ENCODE assay signal across 24 mouse cellular contexts in genomic region chr13:89151878-89152277, GRCm38 (mm10).
DNase-seq lines count a peak whose midpoint lies in the region; ATAC-seq and TF ChIP-seq lines count a peak whose summit lies in the region.
"Had no signal": no experiment of that assay in that cellular context is flagged by ENCODE, and none has a peak within 500 bp of the region (broad histone marks: within the 10 kb centered on the region; RNA-seq: fewer than 3 reads in every experiment).

No protein-coding gene starts in this region.

- H3K36me3 ChIP-seq in forebrain, embryonic 14.5 days (ENCODE audit: control insufficient read depth, insufficient read depth, low read length), result no peaks in the 10 kb centered on the region
- no peaks in the 10 kb centered on the region for H3K36me3 ChIP-seq in forebrain, embryonic 15.5 days
- H3K36me3 ChIP-seq in midbrain, embryonic 11.5 days (ENCODE audit: control insufficient read depth, insufficient read depth, low read length), result no peaks in the 10 kb centered on the region
- no peaks in the 10 kb centered on the region for H3K36me3 ChIP-seq in midbrain, embryonic 15.5 days (replicated peaks)
- no peaks in the 10 kb centered on the region for H3K36me3 ChIP-seq in midbrain, postnatal 0 days (ENCODE audit: insufficient read depth, low read length)
- H3K36me3 ChIP-seq: embryonic facial prominence, embryonic 13.5 days; forebrain, embryonic 10.5 days; heart, embryonic 12.5 days; heart, embryonic 15.5 days had no signal

- no peak for TF ChIP-seq POLR2A in brain, embryonic 14.5 days (IDR thresholded peaks at IDR 0.05; ENCODE audit: borderline replicate concordance, extremely low read depth, insufficient read depth, insufficient read length, poor library complexity, severe bottlenecking)

- no peak for TF ChIP-seq CTCF in brain, embryonic 14.5 days (IDR thresholded peaks at IDR 0.05; ENCODE audit: borderline replicate concordance, extremely low read depth, insufficient read depth, insufficient read length)
- no peak for TF ChIP-seq CTCF in midbrain, postnatal 0 days (IDR thresholded peaks at IDR 0.05)

- no peak overlapping the region for H3K9ac ChIP-seq in forebrain, embryonic 14.5 days (ENCODE audit: low read length)
- no peak overlapping the region for H3K9ac ChIP-seq in forebrain, embryonic 15.5 days (replicated peaks)
- H3K9ac ChIP-seq in midbrain, embryonic 11.5 days (ENCODE audit: low read length), result no peak overlapping the region
- H3K9ac ChIP-seq in midbrain, embryonic 15.5 days, result no peak overlapping the region
- H3K9ac ChIP-seq in midbrain, postnatal 0 days (replicated peaks; ENCODE audit: low read length, poor library complexity, severe bottlenecking), result no peak overlapping the region
- H3K9ac ChIP-seq: embryonic facial prominence, embryonic 13.5 days; forebrain, embryonic 13.5 days; heart, embryonic 12.5 days; heart, embryonic 15.5 days had no signal

- H3K4me2 ChIP-seq in forebrain, embryonic 14.5 days (ENCODE audit: low read length), result no peak overlapping the region
- no peak overlapping the region for H3K4me2 ChIP-seq in forebrain, embryonic 15.5 days (replicated peaks)
- no peak overlapping the region for H3K4me2 ChIP-seq in midbrain, embryonic 11.5 days
- no peak overlapping the region for H3K4me2 ChIP-seq in midbrain, embryonic 15.5 days
- no peak overlapping the region for H3K4me2 ChIP-seq in midbrain, postnatal 0 days (ENCODE audit: low read depth, low read length, poor library complexity, severe bottlenecking)
- H3K4me2 ChIP-seq: embryonic facial prominence, embryonic 13.5 days; forebrain, embryonic 13.5 days; heart, embryonic 12.5 days; heart, embryonic 15.5 days had no signal

- H3K4me1 ChIP-seq in forebrain, embryonic 14.5 days (ENCODE audit: control insufficient read depth, insufficient read depth, low read length), result no peaks in the 10 kb centered on the region
- H3K4me1 ChIP-seq in forebrain, embryonic 15.5 days, result no peaks in the 10 kb centered on the region
- no peaks in the 10 kb centered on the region for H3K4me1 ChIP-seq in midbrain, embryonic 11.5 days (ENCODE audit: control insufficient read depth, insufficient read depth, low read length)
- no peaks in the 10 kb centered on the region for H3K4me1 ChIP-seq in midbrain, embryonic 15.5 days
- H3K4me1 ChIP-seq in midbrain, postnatal 0 days (ENCODE audit: insufficient read depth, low read length), result no peaks in the 10 kb centered on the region
- H3K4me1 ChIP-seq: embryonic facial prominence, embryonic 13.5 days; forebrain, embryonic 10.5 days; forebrain, embryonic 13.5 days; heart, embryonic 12.5 days; heart, embryonic 15.5 days had no signal

- H3K4me3 ChIP-seq in forebrain, embryonic 14.5 days (ENCODE audit: low read depth, low read length), result no peak overlapping the region
- no peak overlapping the region for H3K4me3 ChIP-seq in forebrain, embryonic 15.5 days
- H3K4me3 ChIP-seq in midbrain, embryonic 11.5 days (ENCODE audit: low read depth, low read length), result no peak overlapping the region
- no peak overlapping the region for H3K4me3 ChIP-seq in midbrain, embryonic 15.5 days
- no peak overlapping the region for H3K4me3 ChIP-seq in midbrain, postnatal 0 days (ENCODE audit: low read depth, low read length)
- H3K4me3 ChIP-seq: embryonic facial prominence, embryonic 13.5 days; forebrain, embryonic 10.5 days; forebrain, embryonic 13.5 days; heart, embryonic 12.5 days; heart, embryonic 15.5 days had no signal

- no peaks in the 10 kb centered on the region for H3K9me3 ChIP-seq in forebrain, embryonic 14.5 days (replicated peaks; ENCODE audit: control insufficient read depth, low read length)
- no peaks in the 10 kb centered on the region for H3K9me3 ChIP-seq in forebrain, embryonic 15.5 days
- H3K9me3 ChIP-seq in midbrain, embryonic 11.5 days (ENCODE audit: control insufficient read depth, low read length), result no peaks in the 10 kb centered on the region
- no peaks in the 10 kb centered on the region for H3K9me3 ChIP-seq in midbrain, embryonic 15.5 days
- H3K9me3 ChIP-seq in midbrain, postnatal 0 days (ENCODE audit: low read length), result no peaks in the 10 kb centered on the region
- H3K9me3 ChIP-seq: embryonic facial prominence, embryonic 13.5 days; forebrain, embryonic 10.5 days; forebrain, embryonic 13.5 days; heart, embryonic 12.5 days; heart, embryonic 15.5 days had no signal

- peak; percentile 16 for DNase-seq in forebrain, embryonic 14.5 days (ENCODE audit: low spot score)
- DNase-seq in midbrain, embryonic 11.5 days (ENCODE audit: low spot score, missing footprints), result peak; percentile 35
- peak; percentile 61 for DNase-seq in brain, embryonic 14.5 days (ENCODE audit: low read depth)
- peak; percentile 61 for DNase-seq in midbrain, postnatal 0 days (ENCODE audit: low spot score)
- DNase-seq: adrenal gland, adult 2 months; adrenal gland, postnatal 14 days; cerebellum, adult 11-12 months; cerebellum, adult 8-10 months; cerebellum, postnatal 36 days; gastrocnemius, postnatal 25 days; heart, adult 18-20 months; heart, postnatal 10 days; heart, postnatal 36 days had no signal

- 80% methylated on average over 3 of the region's 3 CpGs for WGBS in forebrain, embryonic 14.5 days
- 77% methylated on average over 3 of the region's 3 CpGs for WGBS in forebrain, embryonic 15.5 days
- WGBS in midbrain, embryonic 11.5 days, result 89% methylated on average over 3 of the region's 3 CpGs
- WGBS in midbrain, embryonic 15.5 days, result 62% methylated on average over 3 of the region's 3 CpGs
- 62% methylated on average over 3 of the region's 3 CpGs for WGBS in midbrain, postnatal 0 days

- no peak overlapping the region for H3K27ac ChIP-seq in forebrain, embryonic 14.5 days (ENCODE audit: low read depth, low read length)
- no peak overlapping the region for H3K27ac ChIP-seq in forebrain, embryonic 15.5 days (replicated peaks)
- no peak overlapping the region for H3K27ac ChIP-seq in midbrain, embryonic 11.5 days (ENCODE audit: low read depth, low read length)
- no peak overlapping the region for H3K27ac ChIP-seq in midbrain, embryonic 15.5 days
- H3K27ac ChIP-seq in midbrain, postnatal 0 days (ENCODE audit: low read depth, low read length), result no peak overlapping the region
- H3K27ac ChIP-seq: embryonic facial prominence, embryonic 13.5 days; forebrain, embryonic 10.5 days; forebrain, embryonic 13.5 days; heart, embryonic 15.5 days had no signal

- ATAC-seq in forebrain, embryonic 14.5 days, result no peak
- no peak for ATAC-seq in forebrain, embryonic 15.5 days (replicated peaks)
- ATAC-seq in midbrain, embryonic 11.5 days (ENCODE audit: low FRiP score), result no peak
- no peak for ATAC-seq in midbrain, embryonic 15.5 days (replicated peaks)
- no peak for ATAC-seq in midbrain, postnatal 0 days (ENCODE audit: low FRiP score)
- ATAC-seq: CD4-positive, CD25-positive, alpha-beta regulatory T cell, adult 4 months; forebrain, embryonic 13.5 days; hindbrain, embryonic 16.5 days; inflammation-experienced regulatory T-cells, adult 6 months; intestine, embryonic 16.5 days had no signal

- H3K27me3 ChIP-seq in forebrain, embryonic 14.5 days (replicated peaks; ENCODE audit: control insufficient read depth, insufficient read depth, low read length), result no peaks in the 10 kb centered on the region
- H3K27me3 ChIP-seq in forebrain, embryonic 15.5 days, result no peaks in the 10 kb centered on the region
- no peaks in the 10 kb centered on the region for H3K27me3 ChIP-seq in midbrain, embryonic 11.5 days (ENCODE audit: control insufficient read depth, insufficient read depth, low read length)
- H3K27me3 ChIP-seq in midbrain, embryonic 15.5 days (replicated peaks), result no peaks in the 10 kb centered on the region
- H3K27me3 ChIP-seq in midbrain, postnatal 0 days (ENCODE audit: insufficient read depth, low read length), result no peaks in the 10 kb centered on the region
- H3K27me3 ChIP-seq: embryonic facial prominence, embryonic 13.5 days; forebrain, embryonic 13.5 days; heart, embryonic 12.5 days; heart, embryonic 15.5 days had no signal
